Mouse (Mus musculus): Measurements from ENCODE around the gene Gm19935. TPM values are rescaled to one million over a fixed set of nuclear protein-coding genes. Genes with fewer than 3 reads are reported as not detected.

Gm19935 gene
- polyA plus RNA-seq (2012; rRNA removed) = 0.07 TPM in 1 of 2 replicates, not detected in the other

GRCm38 (mm10) chr8:90817293-90817692 is at the start of gene Gm19935:
Gene Gm19935, minus strand, starts transcription at chr8:90817393.

GRCm38 (mm10) chr8:90828181-90828986 is 11.2 kb upstream of the Gm19935 start, which contains the start of gene Chd9:
Gene Chd9, plus strand, starts transcription at chr8:90828352.

Other genes with a start within 250 kb of the Gm19935 start
- 22.5 and 38.0 TPM in 2 replicates for gene Chd9, start 11.0 kb upstream of the Gm19935 start, polyA plus RNA-seq (2012; rRNA removed)

Measured in central nervous system, embryonic 11.5 days (tissue).